Mouse (Mus musculus) heart, postnatal 14 days (tissue): ENCODE data around the gene Kcne1. TPM values are rescaled to one million over a fixed set of nuclear protein-coding genes. Genes with fewer than 3 reads are reported as not detected.

Source experiments
- DNase-seq, 2 experiments: peaks; one replicate each; pipeline ENCODE4 v3.0.0; 2021 to 2022
- intact Hi-C: fragments of 180-260 bp; cut with DNase I; formaldehyde crosslinking; loops from one replicate; pipeline ENCODE4 v1.15.1; 2025
- long read RNA-seq, 2 experiments: library from polyadenylated mRNA; stranded (forward); transcript quantifications; one replicate each; pipeline ENCODE4 v2.0.0; 2021
- total RNA-seq, 2 experiments: library from RNA; stranded (reverse); gene quantifications; 2 replicates each; pipeline ENCODE4 v1.2.3; 2021

The Kcne1 gene
- 100 to 1,000 TPM; 171 to 231 TPM for total RNA-seq
- long read RNA-seq, experiment 1, transcript Kcne1-202 (2 exons, 602 nt), result major isoform, 94 of 116 reads
- long read RNA-seq, experiment 1, partial matches to known transcripts, result 3 of 116 reads
- long read RNA-seq, experiment 1, other reads (novel, unspliced or antisense), result 18 of 116 reads
- long read RNA-seq, experiment 2, transcript Kcne1-202 (2 exons, 602 nt), result major isoform, 70 of 86 reads
- long read RNA-seq, experiment 2, partial matches to known transcripts, result 0 of 86 reads
- long read RNA-seq, experiment 2, other reads (novel, unspliced or antisense), result 15 of 86 reads

- no peak for DNase-seq
- intact Hi-C loops, result no loop called here
Observed at GRCm38 (mm10) chr16:92359229-92359628, at the start of gene Kcne1. Gene Kcne1, minus strand, starts transcription at chr16:92359468.

- no peak for DNase-seq
Observed at GRCm38 (mm10) chr16:92407883-92408282, 48.6 kb upstream of the Kcne1 start.

GRCm38 (mm10) chr16:92404141-92404540, 44.9 kb upstream of the Kcne1 start:
- DNase-seq, result no peak
- intact Hi-C loops, result no loop called here

More at GRCm38 (mm10) chr16:92407883-92408282, 48.6 kb upstream of the Kcne1 start:
- intact Hi-C loops, result no loop called here

- peak; percentile 47 to 51 for DNase-seq
- intact Hi-C loops, result no loop called here
Observed at GRCm38 (mm10) chr16:92403069-92403468, 43.8 kb upstream of the Kcne1 start.

GRCm38 (mm10) chr16:92402216-92402615, 42.9 kb upstream of the Kcne1 start:
- intact Hi-C loops, result no loop called here
- DNase-seq, result no peak

GRCm38 (mm10) chr16:92401206-92401605, 41.9 kb upstream of the Kcne1 start:
- no peak for DNase-seq
- intact Hi-C loops, result loop anchor here (2.0 kb wide), 1 partner anchor 24 kb away; no protein-coding TSS in a partner anchor

GRCm38 (mm10) chr16:92399490-92400458, 40.5 kb upstream of the Kcne1 start:
- intact Hi-C loops, result loop anchor here (2.0 kb wide), 1 partner anchor 25 kb away; no protein-coding TSS in a partner anchor

GRCm38 (mm10) chr16:92398574-92399118, 39.4 kb upstream of the Kcne1 start:
- DNase-seq, result no peak
- intact Hi-C loops, result no loop called here

More at GRCm38 (mm10) chr16:92399490-92400458, 40.5 kb upstream of the Kcne1 start:
- DNase-seq, result peak; percentile 86 to 90

GRCm38 (mm10) chr16:92397745-92398573, 38.7 kb upstream of the Kcne1 start:
- intact Hi-C loops, result no loop called here
- DNase-seq, result no peak

- DNase-seq, result no peak
- intact Hi-C loops, result no loop called here
Observed at GRCm38 (mm10) chr16:92393732-92394131, 34.5 kb upstream of the Kcne1 start.

GRCm38 (mm10) chr16:92387692-92388091, 28.4 kb upstream of the Kcne1 start:
- intact Hi-C loops, result no loop called here

GRCm38 (mm10) chr16:92385062-92385461, 25.8 kb upstream of the Kcne1 start:
- intact Hi-C loops, result loop anchor here (1.0 kb wide), 3 partner anchors 60 to 92 kb away; no protein-coding TSS in a partner anchor
- peak; percentile 80 to 89 for DNase-seq

More at GRCm38 (mm10) chr16:92387692-92388091, 28.4 kb upstream of the Kcne1 start:
- no peak for DNase-seq

GRCm38 (mm10) chr16:92383412-92383811, 24.1 kb upstream of the Kcne1 start:
- intact Hi-C loops, result no loop called here
- no peak for DNase-seq

GRCm38 (mm10) chr16:92382508-92382907, 23.2 kb upstream of the Kcne1 start:
- intact Hi-C loops, result no loop called here
- no peak for DNase-seq

- DNase-seq, result no peak
- intact Hi-C loops, result no loop called here
Observed at GRCm38 (mm10) chr16:92381092-92381491, 21.8 kb upstream of the Kcne1 start.

- no peak for DNase-seq
- intact Hi-C loops, result no loop called here
Observed at GRCm38 (mm10) chr16:92376976-92377375, 17.7 kb upstream of the Kcne1 start.

- intact Hi-C loops, result no loop called here
- no peak for DNase-seq
Observed at GRCm38 (mm10) chr16:92371623-92372022, 12.4 kb upstream of the Kcne1 start.

GRCm38 (mm10) chr16:92369260-92369659, 10.0 kb upstream of the Kcne1 start:
- intact Hi-C loops, result no loop called here
- DNase-seq, result no peak

GRCm38 (mm10) chr16:92365477-92365876, 6.2 kb upstream of the Kcne1 start:
- no peak for DNase-seq
- intact Hi-C loops, result no loop called here

- intact Hi-C loops, result no loop called here
Observed at GRCm38 (mm10) chr16:92360711-92361110, 1.4 kb upstream of the Kcne1 start.

More at GRCm38 (mm10) chr16:92360711-92361110, 1.4 kb upstream of the Kcne1 start:
- no peak for DNase-seq
